Mouse (Mus musculus) layer of hippocampus, adult 8-10 months (tissue): ENCODE results near the gene Defb13. TPM values are rescaled to one million over a fixed set of nuclear protein-coding genes. Genes with fewer than 3 reads are reported as not detected.

ENCODE experiments used
- total RNA-seq, 4 experiments: library from RNA; stranded (reverse); gene quantifications; 2 replicates each; pipeline ENCODE4 v1.2.4; 2022

Defb13 gene
- total RNA-seq, 4 experiments from 2014 or later = not detected

Other genes starting within 250 kb of the Defb13 start
- gene AY761184, start 243.1 kb upstream of the Defb13 start, total RNA-seq = not detected
- not detected for gene Defa24, start 212.3 kb upstream of the Defb13 start, total RNA-seq
- not detected for gene Defb50, start 123.2 kb upstream of the Defb13 start, total RNA-seq
- gene Defb2, start 106.8 kb upstream of the Defb13 start, total RNA-seq = not detected
- gene Defb10, start 87.9 kb upstream of the Defb13 start, total RNA-seq = not detected
- gene Defb9, start 61.3 kb upstream of the Defb13 start, total RNA-seq = not detected
- not detected for gene Defb11, start 40.4 kb upstream of the Defb13 start, total RNA-seq
- not detected for gene Defb15, start 14.1 kb upstream of the Defb13 start, total RNA-seq
- gene Defb35, start 8.4 kb upstream of the Defb13 start, total RNA-seq = not detected
- gene Fam90a1a, start 12.0 kb downstream of the Defb13 start, total RNA-seq = not detected
- not detected for gene Ccdc70, start 23.0 kb downstream of the Defb13 start, total RNA-seq
- gene Atp7b, start 113.5 kb downstream of the Defb13 start, total RNA-seq = 1 to 10 TPM; 2.2 to 3.4 (median 2.7) TPM
- gene Alg11, start 114.0 kb downstream of the Defb13 start, total RNA-seq = 10 to 100 TPM; 26.8 to 43.1 (median 34.3) TPM
- 1 to 10 TPM in 1 of 4 experiments, under 1 TPM in 3; 0.25 to 1.2 (median 0.40) TPM for gene Nek5, start 178.3 kb downstream of the Defb13 start, total RNA-seq
- gene Nek3, start 219.7 kb downstream of the Defb13 start, total RNA-seq = 1 to 10 TPM; 2.3 to 3.7 (median 2.4) TPM
- under 1 TPM; 0.39 to 0.91 (median 0.84) TPM for gene Ckap2, start 239.1 kb downstream of the Defb13 start, total RNA-seq
- gene Vps36, start 246.0 kb downstream of the Defb13 start, total RNA-seq = 10 to 100 TPM; 22.3 to 26.4 (median 24.8) TPM